Comparison of ENCODE assay signal across 8 mouse cellular contexts in the genomic region with DNA sequence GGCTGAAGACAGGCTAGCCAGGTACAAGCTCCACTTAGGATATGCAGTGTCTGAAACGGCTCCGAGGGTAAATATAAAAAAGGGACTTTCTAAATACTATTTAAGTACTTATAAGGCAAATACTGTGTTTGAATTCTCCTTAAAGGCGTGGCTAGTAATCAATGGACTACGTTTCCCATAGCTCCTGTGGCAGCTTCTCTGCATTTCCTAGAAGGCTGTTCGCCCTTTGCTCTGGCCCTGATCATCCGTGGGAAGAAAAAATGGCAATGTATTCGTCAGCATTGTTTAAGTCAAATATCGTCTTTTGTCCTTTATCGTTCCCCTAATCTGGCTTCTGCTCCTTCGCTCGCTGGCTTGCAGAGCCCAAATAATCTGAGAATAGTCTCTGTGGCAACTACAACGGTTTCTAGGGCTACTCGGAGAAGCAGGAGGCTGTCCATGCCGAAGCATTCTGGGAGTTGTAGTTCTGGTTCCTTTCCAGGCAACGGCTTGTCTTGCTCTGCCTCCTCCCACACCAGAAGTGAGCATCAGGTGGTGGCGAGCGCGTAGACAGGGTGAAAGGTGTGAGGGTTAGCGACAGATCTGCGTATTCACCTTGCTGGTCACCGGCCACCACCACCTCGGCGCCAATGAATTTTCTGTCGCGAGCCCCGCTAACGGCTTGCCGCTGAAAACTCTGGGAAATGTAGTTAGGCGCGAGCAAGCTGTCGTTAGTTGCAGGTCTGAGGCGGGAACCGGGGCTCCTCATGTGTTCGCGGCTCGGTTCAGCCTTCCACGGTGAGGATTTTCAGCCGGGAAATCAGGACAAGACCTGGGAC. TPM values are rescaled to one million over a fixed set of nuclear protein-coding genes. Genes with fewer than 3 reads are reported as not detected.
DNase-seq lines count a peak whose midpoint lies in the region; ATAC-seq and TF ChIP-seq lines count a peak whose summit lies in the region.

No protein-coding gene starts in this region.

- no peaks in the 10 kb centered on the region for H3K27me3 ChIP-seq in hindbrain, postnatal 0 days (ENCODE audit: insufficient read depth, low read length)

- 4% methylated on average over 38 of the region's 38 CpGs for WGBS in hindbrain, postnatal 0 days

- H3K36me3 ChIP-seq in hindbrain, postnatal 0 days (ENCODE audit: insufficient read depth, low read length), result no peaks in the 10 kb centered on the region

- peak; percentile 98 for ATAC-seq in activated CD4-positive, CD25-positive, alpha-beta regulatory T cell, adult 4 months
- ATAC-seq in hindbrain, postnatal 0 days, result peak; percentile 91

- H3K4me3 ChIP-seq in hindbrain, postnatal 0 days (ENCODE audit: low read length), result peak overlapping the region; percentile 62

- DNase-seq in cerebellum, postnatal 4 days (ENCODE audit: low spot score in 2 of 2), result peak; percentile 35 to 61
- peak; percentile 73 for DNase-seq in gastrocnemius, adult 18-20 months (ENCODE audit: low spot score)
- DNase-seq in hindbrain, postnatal 0 days (ENCODE audit: low spot score), result peak; percentile 93
- peak; percentile 68 to 83 for DNase-seq in left cerebral cortex, adult 18-20 months (ENCODE audit: low spot score in 2 of 2)
- DNase-seq in lung, postnatal 4 days, result peak; percentile 61 to 75
- peak; percentile 73 for DNase-seq in retina, postnatal 7 days (ENCODE audit: low read depth, low spot score)
- DNase-seq in urinary bladder, adult 2 months (ENCODE audit: low spot score), result peak; percentile 49

- H3K27ac ChIP-seq in hindbrain, postnatal 0 days, result peak overlapping the region; percentile 73

- H3K4me1 ChIP-seq in hindbrain, postnatal 0 days (ENCODE audit: insufficient read depth, low read length), result no peaks in the 10 kb centered on the region

- peak overlapping the region; percentile 82 for H3K4me2 ChIP-seq in hindbrain, postnatal 0 days (ENCODE audit: low read depth, low read length)

- TF ChIP-seq CTCF in hindbrain, postnatal 0 days (IDR thresholded peaks at IDR 0.05; ENCODE audit: low read depth), result no peak

- H3K9ac ChIP-seq in hindbrain, postnatal 0 days (replicated peaks; ENCODE audit: low read length), result peak overlapping the region; percentile 58

- H3K9me3 ChIP-seq in hindbrain, postnatal 0 days (ENCODE audit: low read length), result no peaks in the 10 kb centered on the region

RNA-seq across cellular contexts. Expression of gene Ift22, which starts 10.9 kb away (rescaled TPM):
- 1 to 10 TPM; 7.4 to 9.7 TPM for polyA plus RNA-seq in activated CD4-positive, CD25-positive, alpha-beta regulatory T cell, adult 4 months (2017; shearing (Covaris generic))
- 1 to 10 TPM; 4.4 to 5.3 TPM for total RNA-seq in gastrocnemius, adult 18-20 months (2021)
- 18.4 and 20.1 TPM in 2 replicates for total RNA-seq in hindbrain, postnatal 0 days (2014; rRNA removed)
- polyA plus RNA-seq in hindbrain, postnatal 0 days (2015; fragmentation: Nextera tagmentation; extraction: Ambion mirVana), result 119 and 123 TPM in 2 replicates
- 10 to 100 TPM; 97.1 to 99.0 TPM for total RNA-seq in left cerebral cortex, adult 18-20 months (2021)
- polyA plus RNA-seq in urinary bladder, adult 2 months (2012; rRNA removed), result 22.5 and 22.6 TPM in 2 replicates

RNA-seq across cellular contexts. Expression of gene Fis1, which starts 34.2 kb away (rescaled TPM):
- 100 to 1,000 TPM; 446 to 499 TPM for polyA plus RNA-seq in activated CD4-positive, CD25-positive, alpha-beta regulatory T cell, adult 4 months (2017; shearing (Covaris generic))
- 100 to 1,000 TPM; 173 to 186 TPM for total RNA-seq in gastrocnemius, adult 18-20 months (2021)
- total RNA-seq in hindbrain, postnatal 0 days (2014; rRNA removed), result 174 and 195 TPM in 2 replicates
- 403 and 416 TPM in 2 replicates for polyA plus RNA-seq in hindbrain, postnatal 0 days (2015; fragmentation: Nextera tagmentation; extraction: Ambion mirVana)
- 100 to 1,000 TPM; 281 to 287 TPM for total RNA-seq in left cerebral cortex, adult 18-20 months (2021)
- polyA plus RNA-seq in urinary bladder, adult 2 months (2012; rRNA removed), result 190 and 203 TPM in 2 replicates

RNA-seq across cellular contexts. Expression of gene Col26a1, which starts 35.9 kb away (rescaled TPM):
- not detected for polyA plus RNA-seq in activated CD4-positive, CD25-positive, alpha-beta regulatory T cell, adult 4 months (2017; shearing (Covaris generic))
- total RNA-seq in gastrocnemius, adult 18-20 months (2021), result under 1 TPM; 0.31 to 0.75 TPM
- 56.6 and 66.6 TPM in 2 replicates for total RNA-seq in hindbrain, postnatal 0 days (2014; rRNA removed)
- polyA plus RNA-seq in hindbrain, postnatal 0 days (2015; fragmentation: Nextera tagmentation; extraction: Ambion mirVana), result 34.7 and 35.6 TPM in 2 replicates
- 1 to 10 TPM; 7.3 to 8.8 TPM for total RNA-seq in left cerebral cortex, adult 18-20 months (2021)
- polyA plus RNA-seq in urinary bladder, adult 2 months (2012; rRNA removed), result 0.15 and 0.48 TPM in 2 replicates

RNA-seq across cellular contexts. Expression of gene Cldn15, which starts 47.6 kb away (rescaled TPM):
- not detected for polyA plus RNA-seq in activated CD4-positive, CD25-positive, alpha-beta regulatory T cell, adult 4 months (2017; shearing (Covaris generic))
- 1 to 10 TPM; 1.6 TPM for total RNA-seq in gastrocnemius, adult 18-20 months (2021)
- total RNA-seq in hindbrain, postnatal 0 days (2014; rRNA removed), result 0.40 TPM in 1 of 2 replicates, not detected in the other
- 0.24 TPM in 1 of 2 replicates, not detected in the other for polyA plus RNA-seq in hindbrain, postnatal 0 days (2015; fragmentation: Nextera tagmentation; extraction: Ambion mirVana)
- total RNA-seq in left cerebral cortex, adult 18-20 months (2021), result not detected
- polyA plus RNA-seq in urinary bladder, adult 2 months (2012; rRNA removed), result 6.5 and 10.6 TPM in 2 replicates

Comparison
In these comparisons a context has a peak if more than half of its experiments do, and no peak if none do; other contexts are left out.
1. Peak in every context shown above with its lines: DNase-seq, ATAC-seq, H3K4me3 ChIP-seq and H3K27ac ChIP-seq.
2. RNA of gene Col26a1, which starts 35.9 kb away (total RNA-seq): 56.6 to 66.6 TPM in hindbrain, postnatal 0 days and 7.3 to 8.8 TPM in left cerebral cortex, adult 18-20 months; 0.31 to 0.75 TPM in gastrocnemius, adult 18-20 months; every median in the first group is over 4 times any median in the second.